Mouse (Mus musculus) T-helper 2 cell (primary cell): Measurements from ENCODE around the gene Sipa1l3.

Source experiments
- in situ Hi-C: fragments of 300-600 bp; cut with MboI, MseI; formaldehyde crosslinking; loops from one replicate; pipeline ENCODE4 v1.15.1; 2025; ENCODE audit warnings: high pct_unique_total_duplicates

The Sipa1l3 gene

GRCm38 (mm10) chr7:29290691-29291485 is 227.6 kb downstream of the Sipa1l3 start:
- in situ Hi-C loops, result no loop called here

GRCm38 (mm10) chr7:29289856-29290255 is 228.6 kb downstream of the Sipa1l3 start:
- in situ Hi-C loops, result no loop called here

- in situ Hi-C loops, result no loop called here
Observed at GRCm38 (mm10) chr7:29288942-29289638, 229.4 kb downstream of the Sipa1l3 start, which contains the start of gene Ppp1r14a. Gene Ppp1r14a (plus strand): TSS chr7:29289308.

GRCm38 (mm10) chr7:29288079-29288478 is 230.4 kb downstream of the Sipa1l3 start:
- in situ Hi-C loops, result no loop called here

GRCm38 (mm10) chr7:29287481-29287880 is 231.0 kb downstream of the Sipa1l3 start:
- in situ Hi-C loops, result no loop called here

- in situ Hi-C loops, result no loop called here
Observed at GRCm38 (mm10) chr7:29284523-29284922, 233.9 kb downstream of the Sipa1l3 start.

- in situ Hi-C loops, result no loop called here
Observed at GRCm38 (mm10) chr7:29283876-29284275, 234.6 kb downstream of the Sipa1l3 start.

GRCm38 (mm10) chr7:29282074-29282554 is 236.3 kb downstream of the Sipa1l3 start:
- in situ Hi-C loops, result no loop called here

- in situ Hi-C loops, result no loop called here
Observed at GRCm38 (mm10) chr7:29281201-29282073, 237.0 kb downstream of the Sipa1l3 start, which contains the start of gene Spint2. Gene Spint2 (minus strand): TSS chr7:29281912.

- in situ Hi-C loops, result no loop called here
Observed at GRCm38 (mm10) chr7:29280801-29281200, 237.6 kb downstream of the Sipa1l3 start.

GRCm38 (mm10) chr7:29279924-29280323 is 238.5 kb downstream of the Sipa1l3 start:
- in situ Hi-C loops, result no loop called here

- in situ Hi-C loops, result no loop called here
Observed at GRCm38 (mm10) chr7:29279261-29279660, 239.2 kb downstream of the Sipa1l3 start.

- in situ Hi-C loops, result no loop called here
Observed at GRCm38 (mm10) chr7:29277510-29277909, 240.9 kb downstream of the Sipa1l3 start.

- in situ Hi-C loops, result no loop called here
Observed at GRCm38 (mm10) chr7:29276715-29277114, 241.7 kb downstream of the Sipa1l3 start.

- in situ Hi-C loops, result no loop called here
Observed at GRCm38 (mm10) chr7:29271687-29272465, 246.6 kb downstream of the Sipa1l3 start.

- in situ Hi-C loops, result no loop called here
Observed at GRCm38 (mm10) chr7:29270445-29270844, 248.0 kb downstream of the Sipa1l3 start.
